Mouse (Mus musculus): ENCODE results near the gene Arhgap33. TPM values are rescaled to one million over a fixed set of nuclear protein-coding genes. Genes with fewer than 3 reads are reported as not detected.
A peak's percentile ranks its signal among the peaks of the same experiment; 100 is the strongest.
"Not testable (repeated sequence)": the region's sequence is repeated elsewhere in the genome, so short reads cannot be mapped to it uniquely, and the experiment has no call there.

Arhgap33 gene
- polyA plus RNA-seq, 1 experiment from 2014 or later: 7.3 TPM

DNA sequence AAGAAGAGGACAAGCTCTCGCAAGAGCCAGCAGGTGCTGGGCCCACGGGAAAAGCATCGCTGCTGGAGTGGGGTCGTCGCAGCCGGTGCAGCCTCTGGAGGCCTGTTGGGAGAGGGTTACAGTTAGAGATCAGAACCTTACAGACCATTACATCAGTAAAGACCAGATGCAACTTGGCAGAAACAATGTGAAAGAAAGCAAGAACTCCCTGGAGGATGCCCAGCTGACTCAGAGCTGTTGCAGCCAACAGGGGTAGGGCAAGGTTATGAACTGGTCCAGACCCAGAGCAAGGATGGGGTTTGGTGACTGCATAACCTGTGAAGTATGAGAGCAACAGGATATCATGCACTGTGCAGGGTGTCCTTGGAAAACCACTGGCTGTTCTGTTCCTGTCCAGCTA lies 10.4 kb downstream of the Arhgap33 start:
- 86% methylated on average over 6 of the region's 6 CpGs for WGBS
- ATAC-seq (ENCODE audit: insufficient read depth, low FRiP score, low read depth): no peak
- no peaks in the 10 kb centered on the region for H3K9me3 ChIP-seq
- H3K27ac ChIP-seq: no peak overlapping the region
- H3K36me3 ChIP-seq: peaks cover 34% of the 10 kb centered on the region
- no peak overlapping the region for H3K4me3 ChIP-seq (replicated peaks)
- no peak overlapping the region for H3K4me2 ChIP-seq
- H3K4me1 ChIP-seq: peaks cover 14% of the 10 kb centered on the region; the same call in 1 of the 2 replicates
- no peak overlapping the region for H3K9ac ChIP-seq
- H3K27me3 ChIP-seq (replicated peaks): no peaks in the 10 kb centered on the region

DNA sequence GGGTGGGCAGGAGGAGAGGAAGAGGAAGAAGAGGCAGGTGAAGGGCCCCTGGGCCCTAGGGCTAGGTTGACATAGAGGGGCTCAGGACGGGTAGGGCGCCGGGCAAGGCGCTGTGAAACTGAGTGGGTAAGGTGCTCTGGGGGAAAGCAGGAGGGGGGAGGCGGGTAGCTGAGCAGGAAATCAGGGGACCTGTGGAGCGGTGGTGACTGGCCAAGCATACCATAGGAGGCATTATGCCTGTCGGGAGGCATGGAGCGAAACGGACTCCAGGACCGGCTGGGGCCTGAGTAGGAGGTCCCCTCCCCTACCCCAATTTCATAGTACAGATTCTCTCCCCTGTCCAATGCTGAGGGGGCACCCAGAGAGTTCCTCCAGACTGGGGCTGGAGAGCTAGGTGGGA lies 12.0 kb downstream of the Arhgap33 start:
- H3K9me3 ChIP-seq: no peaks in the 10 kb centered on the region
- no peak overlapping the region for H3K4me2 ChIP-seq
- no peak overlapping the region for H3K9ac ChIP-seq
- peaks cover 19% of the 10 kb centered on the region for H3K36me3 ChIP-seq
- WGBS: 92% methylated on average over 10 of the region's 10 CpGs
- H3K4me1 ChIP-seq: peaks cover 14% of the 10 kb centered on the region; the same call in 1 of the 2 replicates
- H3K4me3 ChIP-seq (replicated peaks): no peak overlapping the region
- H3K27me3 ChIP-seq (replicated peaks): no peaks in the 10 kb centered on the region
- ATAC-seq (ENCODE audit: insufficient read depth, low FRiP score, low read depth): no peak
- H3K27ac ChIP-seq: no peak overlapping the region

DNA sequence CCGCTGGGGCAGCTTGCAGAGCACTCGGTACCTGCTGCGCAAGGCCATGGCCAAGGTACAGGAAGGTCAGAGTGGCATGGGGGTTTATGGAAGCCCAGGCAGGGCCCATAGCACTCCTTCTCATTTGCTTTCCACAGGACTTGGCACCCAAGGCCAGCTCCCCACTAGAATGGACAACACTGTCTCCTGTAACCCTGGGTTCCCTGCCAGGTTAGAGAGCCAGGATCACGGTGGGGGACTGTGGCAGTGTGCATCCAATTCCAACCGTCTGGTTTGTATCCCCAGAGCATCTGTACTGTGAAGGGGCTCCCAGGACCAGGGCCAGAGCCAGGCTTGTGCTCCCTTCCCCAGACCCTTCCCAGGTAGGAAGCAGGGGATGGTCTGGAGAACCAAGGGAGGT lies 14.0 kb downstream of the Arhgap33 start:
- Histone ChIP-seq H3K4me1 (0 out of 2 replicates have a peak, but pooled peaks cover 1% of the 10 kb centered on the region), H3K36me3 (peaks cover 15% of the 10 kb centered on the region; the same call in 1 of the 2 replicates), H3K27ac (no peak overlapping the region), H3K27me3 (replicated peaks) (no peaks in the 10 kb centered on the region), H3K9ac (no peak overlapping the region), H3K4me2 (no peak overlapping the region), H3K9me3 (no peaks in the 10 kb centered on the region), H3K4me3 (replicated peaks) (no peak overlapping the region)
- 69% methylated on average over 5 of the region's 5 CpGs for WGBS
- no peak for ATAC-seq (ENCODE audit: insufficient read depth, low FRiP score, low read depth)

DNA sequence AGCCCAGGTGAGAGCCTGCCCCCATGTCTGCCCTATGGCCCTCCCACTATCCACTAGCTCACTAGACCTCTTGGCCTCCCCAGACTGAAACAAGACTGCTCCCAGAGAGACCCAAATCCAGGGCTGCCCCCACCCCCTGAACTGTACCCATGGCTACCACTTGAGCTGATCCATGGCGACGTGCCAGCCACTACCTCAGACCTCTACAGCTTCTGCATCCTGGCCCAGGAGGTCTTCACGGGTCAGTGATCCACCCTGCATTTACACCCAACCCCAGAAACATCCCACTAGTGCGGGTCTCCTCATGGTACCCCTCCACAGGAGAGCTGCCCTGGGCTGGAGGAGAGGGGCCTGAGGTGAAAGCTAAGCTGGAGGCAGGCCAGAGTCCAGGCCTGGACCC lies 14.5 kb downstream of the Arhgap33 start:
- WGBS: 81% methylated on average over 4 of the region's 4 CpGs
- no peak overlapping the region for H3K4me2 ChIP-seq
- no peak overlapping the region for H3K27ac ChIP-seq
- no peak overlapping the region for H3K9ac ChIP-seq
- H3K36me3 ChIP-seq: peaks cover 15% of the 10 kb centered on the region; the same call in 1 of the 2 replicates
- H3K4me1 ChIP-seq: no peaks in the 10 kb centered on the region
- ATAC-seq (ENCODE audit: insufficient read depth, low FRiP score, low read depth): no peak
- H3K27me3 ChIP-seq (replicated peaks): no peaks in the 10 kb centered on the region
- no peak overlapping the region for H3K4me3 ChIP-seq (replicated peaks)
- no peaks in the 10 kb centered on the region for H3K9me3 ChIP-seq

DNA sequence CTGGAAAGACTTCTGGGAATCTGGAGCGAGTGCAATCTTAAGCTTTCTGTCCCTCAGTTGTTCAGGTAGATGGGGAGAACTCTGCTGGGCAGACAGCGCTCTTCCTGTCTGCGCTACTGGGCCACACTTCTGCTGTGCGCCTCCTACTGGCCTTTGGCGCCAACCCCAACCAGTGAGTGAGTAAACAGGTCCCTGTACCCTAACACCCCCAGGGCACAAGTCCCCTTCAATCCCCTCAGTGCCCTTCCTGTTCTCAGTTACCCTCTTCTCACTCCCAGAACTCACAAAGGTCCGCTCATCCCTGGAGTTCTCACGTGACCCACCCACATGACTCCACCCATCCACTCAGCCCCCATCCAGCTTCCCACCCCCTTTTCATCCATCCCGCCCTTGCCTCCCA lies 16.5 kb downstream of the Arhgap33 start:
- Histone ChIP-seq H3K4me1 (no peaks in the 10 kb centered on the region), H3K4me3 (replicated peaks) (no peak overlapping the region), H3K9ac (no peak overlapping the region), H3K9me3 (no peaks in the 10 kb centered on the region), H3K27me3 (replicated peaks) (no peaks in the 10 kb centered on the region), H3K4me2 (no peak overlapping the region), H3K27ac (no peak overlapping the region), H3K36me3 (0 out of 2 replicates have a peak, but pooled peaks cover under 1% of the 10 kb centered on the region)
- 34% methylated on average over 8 of the region's 8 CpGs for WGBS
- ATAC-seq (ENCODE audit: insufficient read depth, low FRiP score, low read depth): no peak

DNA sequence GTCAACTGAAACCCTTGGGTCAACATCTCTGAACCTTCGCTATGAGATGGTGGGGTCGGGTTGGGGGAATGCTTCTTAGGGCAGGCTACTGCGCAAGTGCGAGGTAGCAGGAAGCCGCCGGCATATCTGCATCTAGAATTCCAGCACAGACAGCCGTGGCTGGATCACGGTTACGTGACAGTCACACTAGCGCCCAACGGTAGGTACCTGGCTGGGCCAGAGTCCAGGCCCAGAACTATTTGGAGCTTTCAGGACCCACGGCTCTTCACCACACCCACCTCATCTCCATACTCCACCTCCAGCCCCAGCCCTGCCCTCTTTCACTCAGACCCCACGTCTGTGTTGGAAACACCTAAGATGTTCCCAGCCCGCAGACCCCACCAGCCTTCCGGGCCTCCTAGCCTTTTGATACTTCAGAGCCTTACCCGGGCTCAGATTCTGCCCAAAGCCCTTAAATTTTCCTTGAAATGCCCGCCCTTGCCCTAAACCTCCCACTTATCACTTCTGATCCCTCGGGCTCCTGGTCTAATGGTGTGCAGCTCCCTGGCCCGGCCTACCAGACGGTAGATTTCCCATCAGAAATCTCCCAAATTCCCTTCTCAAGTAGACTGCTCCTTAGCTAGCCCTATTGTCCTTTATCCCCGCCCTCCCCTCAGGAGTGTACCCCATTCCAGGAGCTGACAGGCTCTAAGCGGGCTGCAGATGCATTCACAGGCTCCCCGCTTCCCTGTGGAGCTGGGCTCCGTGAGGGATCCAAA lies 19.7 kb downstream of the Arhgap33 start:
- 56% methylated on average over 24 of the region's 24 CpGs for WGBS
- Histone ChIP-seq H3K4me1 (no peaks in the 10 kb centered on the region), H3K27me3 (replicated peaks) (no peaks in the 10 kb centered on the region), H3K9me3 (no peaks in the 10 kb centered on the region), H3K36me3 (no peaks in the 10 kb centered on the region), H3K9ac (no peak overlapping the region), H3K27ac (no peak overlapping the region), H3K4me3 (replicated peaks) (no peak overlapping the region), H3K4me2 (no peak overlapping the region)
- ATAC-seq (ENCODE audit: insufficient read depth, low FRiP score, low read depth): no peak

DNA sequence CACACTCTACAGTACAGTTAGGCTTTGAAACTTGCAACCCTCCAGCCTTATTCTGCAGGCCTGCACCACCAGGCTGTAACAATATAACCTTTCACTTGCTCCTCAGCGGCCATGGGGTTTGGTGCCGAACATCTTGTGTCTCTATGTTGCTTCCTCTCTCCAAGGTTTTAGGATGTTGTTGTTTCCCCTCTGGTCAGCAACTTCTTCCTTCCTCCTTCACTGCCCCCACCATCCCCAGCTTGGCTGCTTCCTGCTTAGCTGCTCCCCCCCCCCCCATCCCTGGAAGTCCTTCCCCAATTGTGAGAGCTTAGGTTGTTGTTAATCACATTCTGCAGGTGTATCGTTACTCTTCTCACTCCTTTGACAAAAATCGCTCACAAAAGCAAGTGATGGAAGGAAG lies 26.8 kb downstream of the Arhgap33 start:
- no peaks in the 10 kb centered on the region for H3K4me1 ChIP-seq
- no peak overlapping the region for H3K9ac ChIP-seq
- no peak for ATAC-seq (ENCODE audit: insufficient read depth, low FRiP score, low read depth)
- no peaks in the 10 kb centered on the region for H3K36me3 ChIP-seq
- 62% methylated on average over 4 of the region's 4 CpGs for WGBS
- no peak overlapping the region for H3K27ac ChIP-seq
- no peaks in the 10 kb centered on the region for H3K27me3 ChIP-seq (replicated peaks)
- no peak overlapping the region for H3K4me3 ChIP-seq (replicated peaks)
- no peaks in the 10 kb centered on the region for H3K9me3 ChIP-seq
- H3K4me2 ChIP-seq: no peak overlapping the region

DNA sequence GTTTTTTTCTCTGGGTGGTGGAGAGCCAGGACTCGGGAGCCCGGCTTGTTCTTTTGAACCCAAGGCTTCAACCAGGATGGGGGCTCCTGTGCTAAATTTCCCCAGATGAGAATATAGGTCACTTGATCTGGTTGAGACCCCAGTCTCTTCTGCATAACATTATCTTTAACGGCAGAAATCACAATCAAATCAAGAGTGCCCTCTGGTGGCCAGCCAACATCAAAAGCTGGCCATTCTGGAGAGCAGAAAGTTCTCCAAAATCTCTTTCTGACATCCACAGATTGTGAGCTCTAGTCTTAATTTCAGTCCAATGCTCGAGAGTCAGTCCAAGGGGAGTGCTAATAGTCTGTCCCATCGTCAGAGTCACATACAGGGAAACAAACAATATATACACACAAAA lies 33.7 kb downstream of the Arhgap33 start:
- H3K27ac ChIP-seq; H3K9ac ChIP-seq; H3K36me3 ChIP-seq; H3K4me2 ChIP-seq; H3K4me3 ChIP-seq (replicated peaks); H3K9me3 ChIP-seq; ATAC-seq (ENCODE audit: insufficient read depth, low FRiP score, low read depth); H3K27me3 ChIP-seq (replicated peaks); H3K4me1 ChIP-seq: not testable (repeated sequence)
- 71% methylated on average over 5 of the region's 5 CpGs for WGBS

DNA sequence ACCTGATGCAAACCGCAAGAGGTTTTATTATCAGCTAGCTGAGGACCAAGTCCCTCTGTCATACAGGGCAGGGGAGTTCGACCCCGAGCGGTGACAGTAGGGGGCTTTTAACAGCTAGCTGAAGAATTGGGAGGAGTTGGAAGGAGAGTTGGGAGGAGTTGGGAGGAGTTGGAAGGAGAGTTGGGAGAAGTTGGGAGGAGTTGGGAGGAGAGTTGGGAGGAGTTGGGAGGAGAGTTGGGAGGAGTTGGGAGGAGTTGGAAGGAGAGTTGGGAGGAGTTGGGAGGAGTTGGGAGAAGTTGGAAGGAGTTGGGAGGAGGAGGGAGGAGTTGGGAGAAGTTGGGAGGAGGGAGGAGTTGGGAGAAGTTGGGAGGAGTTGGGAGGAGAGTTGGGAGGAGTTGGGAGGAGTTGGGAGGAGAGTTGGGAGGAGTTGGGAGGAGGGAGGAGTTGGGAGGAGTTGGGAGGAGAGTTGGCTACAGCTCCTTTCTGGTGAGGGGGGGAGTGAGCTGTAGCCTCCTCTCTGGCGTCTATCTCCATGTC lies 39.3 kb downstream of the Arhgap33 start:
- not testable (repeated sequence) for H3K9ac ChIP-seq; H3K36me3 ChIP-seq; H3K4me3 ChIP-seq (replicated peaks); H3K27me3 ChIP-seq (replicated peaks); H3K27ac ChIP-seq; H3K9me3 ChIP-seq; H3K4me2 ChIP-seq; ATAC-seq (ENCODE audit: insufficient read depth, low FRiP score, low read depth); H3K4me1 ChIP-seq
- 47% methylated on average over 5 of the region's 5 CpGs for WGBS

DNA sequence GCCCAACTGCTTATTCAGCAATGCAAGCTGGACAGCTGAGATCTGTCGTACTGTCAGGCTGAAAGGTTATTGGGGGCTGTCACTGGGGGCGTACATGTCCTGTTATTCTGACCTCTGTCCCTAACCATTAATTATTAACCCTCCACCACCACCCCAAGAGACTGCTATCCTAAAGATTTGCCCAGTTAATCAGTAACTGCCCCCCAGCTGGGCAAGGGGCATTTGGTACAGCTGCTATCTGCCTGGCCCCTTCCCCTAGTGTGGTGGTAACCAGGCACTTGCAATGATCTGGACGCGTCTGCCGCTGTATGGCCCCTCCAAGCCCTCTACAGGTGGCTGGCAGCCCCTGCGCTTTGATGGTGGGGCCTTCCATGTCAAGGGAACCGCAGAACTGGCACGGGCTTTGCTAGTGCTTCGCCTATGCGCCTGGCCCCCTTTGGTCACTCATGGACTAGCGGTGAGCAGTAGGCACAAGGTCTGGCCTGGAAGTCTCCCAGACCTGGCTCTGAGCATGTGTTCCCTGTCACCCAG lies 41.4 kb downstream of the Arhgap33 start, which contains the start of gene Prodh2:
Gene Prodh2, plus strand, starts transcription at position 222 of the 531 bp plus-strand sequence.
- no peak within 1 kb of the TSS; the same call in 1 of the 2 replicates for H3K4me2 ChIP-seq
- no peaks in the 10 kb centered on the region for H3K4me1 ChIP-seq
- H3K27ac ChIP-seq: no peak within 1 kb of the TSS
- no peak within 1 kb of the TSS for H3K9ac ChIP-seq
- no peaks in the 10 kb centered on the region for H3K9me3 ChIP-seq
- H3K36me3 ChIP-seq: no peaks in the 10 kb centered on the region
- no peak within 1 kb of the TSS for H3K4me3 ChIP-seq (replicated peaks)
- no peaks in the 10 kb centered on the region for H3K27me3 ChIP-seq (replicated peaks)
- ATAC-seq (ENCODE audit: insufficient read depth, low FRiP score, low read depth): peak; percentile 70; the same call in 1 of the 2 replicates
- 40% methylated on average over 11 of the region's 11 CpGs for WGBS

DNA sequence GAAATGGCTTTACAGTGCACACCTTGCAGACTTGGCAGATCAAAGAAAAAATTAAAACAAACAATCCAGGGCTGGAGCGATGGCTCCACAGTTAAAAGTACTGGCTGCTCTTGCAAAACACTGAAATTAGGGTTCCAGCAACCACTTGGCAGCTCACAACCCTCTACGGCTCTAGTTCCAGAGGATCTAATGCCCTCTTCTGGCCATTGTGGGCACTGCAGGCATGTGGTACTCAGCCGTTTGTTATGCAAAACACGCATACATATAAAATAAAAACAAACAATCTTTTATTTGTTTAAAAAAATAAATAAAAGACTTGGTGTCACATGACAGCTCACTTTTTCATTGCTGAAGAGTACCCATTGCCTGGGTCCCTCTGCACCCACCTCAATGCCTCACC lies 42.1 kb downstream of the Arhgap33 start:
- Histone ChIP-seq H3K9me3 (no peaks in the 10 kb centered on the region), H3K27ac (no peak overlapping the region), H3K27me3 (replicated peaks) (no peaks in the 10 kb centered on the region), H3K36me3 (no peaks in the 10 kb centered on the region), H3K9ac (no peak overlapping the region), H3K4me2 (no peak overlapping the region), H3K4me1 (no peaks in the 10 kb centered on the region), H3K4me3 (replicated peaks) (no peak overlapping the region)
- 18% methylated on average over 4 of the region's 4 CpGs for WGBS
- no peak for ATAC-seq (ENCODE audit: insufficient read depth, low FRiP score, low read depth)

DNA sequence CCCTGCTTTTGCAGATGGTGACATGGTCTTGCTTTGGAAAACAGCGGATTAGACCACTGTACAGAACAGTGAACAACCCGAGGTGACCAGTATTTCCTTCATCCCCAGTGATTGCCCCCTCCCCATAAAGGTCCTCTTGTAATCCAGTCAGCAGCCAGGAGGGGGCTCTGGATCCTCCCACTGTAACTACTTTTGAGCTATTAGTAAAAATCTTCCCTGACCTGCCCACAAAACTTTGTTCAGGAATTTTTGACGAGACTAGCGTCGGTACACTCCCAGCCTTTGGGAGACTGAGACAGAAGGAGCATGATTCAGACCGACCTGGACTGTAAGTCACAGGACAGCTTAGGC lies 43.9 kb downstream of the Arhgap33 start:
- WGBS: 15% methylated on average over 6 of the region's 6 CpGs
- Histone ChIP-seq H3K36me3 (no peaks in the 10 kb centered on the region), H3K27ac (no peak overlapping the region), H3K4me2 (no peak overlapping the region), H3K9ac (no peak overlapping the region), H3K4me3 (replicated peaks) (no peak overlapping the region), H3K9me3 (no peaks in the 10 kb centered on the region), H3K4me1 (no peaks in the 10 kb centered on the region), H3K27me3 (replicated peaks) (no peaks in the 10 kb centered on the region)
- no peak for ATAC-seq (ENCODE audit: insufficient read depth, low FRiP score, low read depth)

All from stomach, embryonic 15.5 days (tissue).